Mouse (Mus musculus): ENCODE measurements around the gene Gm20388.

Gene Gm20388

GRCm38 (mm10) chr8:122295389-122295788 lies 2384.7 kb downstream of the Gm20388 start:
- no peak for DNase-seq

- peak; percentile 77 for DNase-seq
These were observed 2385.7 kb downstream of the Gm20388 start for GRCm38 (mm10) chr8:122296173-122297001.

- DNase-seq, result no peak
These were observed 2389.1 kb downstream of the Gm20388 start for GRCm38 (mm10) chr8:122299581-122300254.

GRCm38 (mm10) chr8:122301081-122301480 lies 2390.4 kb downstream of the Gm20388 start:
- DNase-seq, result no peak

- DNase-seq, result no peak
These were observed 2391.2 kb downstream of the Gm20388 start for GRCm38 (mm10) chr8:122301866-122302265.

GRCm38 (mm10) chr8:122303451-122303850 lies 2392.8 kb downstream of the Gm20388 start:
- DNase-seq, result no peak

- no peak for DNase-seq
These were observed 2393.4 kb downstream of the Gm20388 start for GRCm38 (mm10) chr8:122304058-122304457.

- DNase-seq, result peak; percentile 50
These were observed 2396.2 kb downstream of the Gm20388 start for GRCm38 (mm10) chr8:122306660-122307399.

GRCm38 (mm10) chr8:122307836-122308235 lies 2397.2 kb downstream of the Gm20388 start:
- no peak for DNase-seq

GRCm38 (mm10) chr8:122309272-122309671 lies 2398.6 kb downstream of the Gm20388 start:
- DNase-seq, result no peak

- DNase-seq, result no peak
These were observed 2400.5 kb downstream of the Gm20388 start for GRCm38 (mm10) chr8:122311115-122311514.

GRCm38 (mm10) chr8:122312553-122312952 lies 2401.9 kb downstream of the Gm20388 start:
- DNase-seq, result no peak

GRCm38 (mm10) chr8:122313310-122313709 lies 2402.7 kb downstream of the Gm20388 start:
- no peak for DNase-seq

- DNase-seq, result peak; percentile 76
These were observed 2404.4 kb downstream of the Gm20388 start for GRCm38 (mm10) chr8:122314899-122315496.

- no peak for DNase-seq
These were observed 2405.8 kb downstream of the Gm20388 start for GRCm38 (mm10) chr8:122316402-122316801.

GRCm38 (mm10) chr8:122317918-122318475 lies 2407.4 kb downstream of the Gm20388 start:
- DNase-seq, result no peak

GRCm38 (mm10) chr8:122319045-122319707 lies 2408.5 kb downstream of the Gm20388 start:
- DNase-seq, result no peak

GRCm38 (mm10) chr8:122319708-122320075 lies 2409.1 kb downstream of the Gm20388 start:
- no peak for DNase-seq

GRCm38 (mm10) chr8:122320541-122320940 lies 2409.9 kb downstream of the Gm20388 start:
- no peak for DNase-seq

- no peak for DNase-seq
These were observed 2410.8 kb downstream of the Gm20388 start for GRCm38 (mm10) chr8:122321455-122321921.

GRCm38 (mm10) chr8:122322126-122322525 lies 2411.5 kb downstream of the Gm20388 start:
- no peak for DNase-seq

GRCm38 (mm10) chr8:122322792-122323191 lies 2412.2 kb downstream of the Gm20388 start:
- no peak for DNase-seq
